Mouse (Mus musculus) heart, embryonic 11.5 days (tissue): ENCODE results near the gene Gab2. TPM values are rescaled to one million over a fixed set of nuclear protein-coding genes. Genes with fewer than 3 reads are reported as not detected.
A peak's percentile ranks its signal among the peaks of the same experiment; 100 is the strongest.

Experiments
- ATAC-seq: fragments of 200-750 bp; cut with Nextera tagmentation; replicated peaks from 2 replicates; pipeline ENCODE4 v1.8.0; 2017; ENCODE audit warnings: moderate library complexity; ENCODE audit not compliant: insufficient number of reproducible peaks, low FRiP score, low TSS enrichment
- H3K27ac ChIP-seq: fragments of 300-500 bp; sonication (generic); 2 replicates; pipeline ENCODE4 v1.5.1; 2014; ENCODE audit warnings: mild to moderate bottlenecking, low read depth, low read length
- H3K27me3 ChIP-seq: fragments of 300-500 bp; sonication (generic); 2 replicates; pipeline ENCODE4 v1.6.1; 2014; ENCODE audit warnings: mild to moderate bottlenecking, low read length, mixed read lengths; ENCODE audit not compliant: control insufficient read depth, insufficient read depth
- H3K36me3 ChIP-seq: fragments of 300-500 bp; sonication (generic); 2 replicates; pipeline ENCODE4 v1.6.1; 2014; ENCODE audit warnings: mild to moderate bottlenecking, low read length, moderate library complexity, mixed read lengths; ENCODE audit not compliant: control insufficient read depth, insufficient read depth
- H3K4me1 ChIP-seq: fragments of 300-500 bp; sonication (generic); 2 replicates; pipeline ENCODE4 v1.6.1; 2014; ENCODE audit warnings: low read length; ENCODE audit not compliant: control insufficient read depth, insufficient read depth
- H3K4me2 ChIP-seq: fragments of 300-500 bp; sonication (generic); 2 replicates; pipeline ENCODE4 v1.6.1; 2014; ENCODE audit warnings: mild to moderate bottlenecking, moderate library complexity
- H3K4me3 ChIP-seq: fragments of 300-500 bp; sonication (generic); 2 replicates; pipeline ENCODE4 v1.5.1; 2014; ENCODE audit warnings: low read depth, low read length
- H3K9ac ChIP-seq: fragments of 300-500 bp; sonication (generic); 2 replicates; pipeline ENCODE4 v1.6.1; 2014; ENCODE audit warnings: mild to moderate bottlenecking, low read depth, low read length, moderate library complexity
- H3K9me3 ChIP-seq: fragments of 300-500 bp; sonication (generic); replicated peaks from 2 replicates; pipeline ENCODE4 v1.6.1; 2016; ENCODE audit warnings: low read length; ENCODE audit not compliant: control insufficient read depth
- WGBS: fragments of 180-500 bp; shearing (Covaris S2); extraction: QIAGEN DNeasy Blood & Tissue Kit; methylation state at CpG from one replicate; pipeline ENCODE4 v1.1.7; 2014; ENCODE audit not compliant: insufficient replicate concordance; 5-methylcytosine and 5-hydroxymethylcytosine counted together
- polyA plus RNA-seq: library from polyadenylated mRNA; unstranded; fragments of >200 nt; fragmentation: Nextera tagmentation; extraction: Ambion mirVana; gene quantifications from 2 replicates; pipeline ENCODE4 v1.2.1, GENCODE M21; 2014

Gene Gab2
- polyA plus RNA-seq, 1 experiment from 2014 or later = 5.7 TPM

- no peak overlapping the region for H3K4me2 ChIP-seq
- peaks cover 2% of the 10 kb centered on the region; the same call in 1 of the 2 replicates for H3K4me1 ChIP-seq
- H3K4me3 ChIP-seq = no peak overlapping the region
- H3K36me3 ChIP-seq = peaks cover 3% of the 10 kb centered on the region
- ATAC-seq = no peak
- 83% methylated on average over 5 of the region's 5 CpGs for WGBS
- H3K9me3 ChIP-seq = no peaks in the 10 kb centered on the region
- H3K9ac ChIP-seq = no peak overlapping the region
- no peaks in the 10 kb centered on the region for H3K27me3 ChIP-seq
- no peak overlapping the region for H3K27ac ChIP-seq
Measured at GRCm38 (mm10) chr7:97348836-97349235, 267.4 kb downstream of the Gab2 start.

GRCm38 (mm10) chr7:97349438-97349837 is 268.1 kb downstream of the Gab2 start:
- WGBS = 81% methylated on average over 6 of the region's 6 CpGs
- Histone ChIP-seq H3K9ac (no peak overlapping the region), H3K9me3 (no peaks in the 10 kb centered on the region), H3K27me3 (no peaks in the 10 kb centered on the region), H3K36me3 (peaks cover 3% of the 10 kb centered on the region), H3K4me1 (peaks cover 2% of the 10 kb centered on the region; the same call in 1 of the 2 replicates), H3K27ac (no peak overlapping the region), H3K4me2 (no peak overlapping the region), H3K4me3 (no peak overlapping the region)
- no peak for ATAC-seq

GRCm38 (mm10) chr7:97350891-97351290 is 269.5 kb downstream of the Gab2 start:
- Histone ChIP-seq H3K4me3 (no peak overlapping the region), H3K27me3 (no peaks in the 10 kb centered on the region), H3K4me2 (no peak overlapping the region), H3K27ac (no peak overlapping the region), H3K4me1 (peaks cover 8% of the 10 kb centered on the region; the same call in 1 of the 2 replicates), H3K9ac (no peak overlapping the region), H3K9me3 (no peaks in the 10 kb centered on the region), H3K36me3 (peaks cover 3% of the 10 kb centered on the region)
- 81% methylated on average over 5 of the region's 5 CpGs for WGBS
- no peak for ATAC-seq

- WGBS = 79% methylated on average over 11 of the region's 11 CpGs
- H3K36me3 ChIP-seq = peaks cover 3% of the 10 kb centered on the region
Measured at GRCm38 (mm10) chr7:97351792-97352513, 270.6 kb downstream of the Gab2 start.

GRCm38 (mm10) chr7:97353356-97353755 is 272.0 kb downstream of the Gab2 start:
- no peak for ATAC-seq
- Histone ChIP-seq H3K9ac (no peak overlapping the region), H3K4me2 (no peak overlapping the region), H3K4me1 (peaks cover 8% of the 10 kb centered on the region; the same call in 1 of the 2 replicates), H3K27ac (no peak overlapping the region), H3K9me3 (no peaks in the 10 kb centered on the region), H3K4me3 (no peak overlapping the region), H3K36me3 (no peaks in the 10 kb centered on the region; the same call in 1 of the 2 replicates), H3K27me3 (no peaks in the 10 kb centered on the region)
- 85% methylated on average over 6 of the region's 6 CpGs for WGBS

More at GRCm38 (mm10) chr7:97351792-97352513, 270.6 kb downstream of the Gab2 start:
- H3K4me1 ChIP-seq = peaks cover 8% of the 10 kb centered on the region; the same call in 1 of the 2 replicates
- no peak overlapping the region for H3K4me2 ChIP-seq
- ATAC-seq = no peak
- H3K27me3 ChIP-seq = no peaks in the 10 kb centered on the region
- H3K27ac ChIP-seq = no peak overlapping the region
- H3K4me3 ChIP-seq = no peak overlapping the region
- H3K9ac ChIP-seq = no peak overlapping the region
- no peaks in the 10 kb centered on the region for H3K9me3 ChIP-seq

- Histone ChIP-seq H3K9me3 (no peaks in the 10 kb centered on the region), H3K4me1 (peaks cover 8% of the 10 kb centered on the region; the same call in 1 of the 2 replicates), H3K27me3 (no peaks in the 10 kb centered on the region), H3K4me2 (peak overlapping the region; percentile 38), H3K27ac (peak overlapping the region; percentile 46; the same call in 1 of the 2 replicates), H3K4me3 (no peak overlapping the region), H3K9ac (no peak overlapping the region), H3K36me3 (no peaks in the 10 kb centered on the region)
- ATAC-seq = no peak
- WGBS = 25% methylated on average over 13 of the region's 13 CpGs
Measured at GRCm38 (mm10) chr7:97355068-97355841, 273.9 kb downstream of the Gab2 start.

- Histone ChIP-seq H3K9ac (no peak overlapping the region), H3K27ac (no peak overlapping the region), H3K27me3 (no peaks in the 10 kb centered on the region), H3K4me3 (no peak overlapping the region), H3K4me2 (no peak overlapping the region), H3K9me3 (no peaks in the 10 kb centered on the region), H3K36me3 (no peaks in the 10 kb centered on the region), H3K4me1 (peaks cover 8% of the 10 kb centered on the region; the same call in 1 of the 2 replicates)
- whole genome bisulfite sequencing = 72% methylated on average over 5 of the region's 5 CpGs
- no peak for ATAC-seq
Measured at GRCm38 (mm10) chr7:97356253-97356652, 274.9 kb downstream of the Gab2 start.

GRCm38 (mm10) chr7:97356875-97357276 is 275.5 kb downstream of the Gab2 start:
- no peaks in the 10 kb centered on the region for H3K27me3 ChIP-seq
- peaks cover 8% of the 10 kb centered on the region; the same call in 1 of the 2 replicates for H3K4me1 ChIP-seq
- H3K4me3 ChIP-seq = no peak overlapping the region
- WGBS = 76% methylated on average over 5 of the region's 5 CpGs
- no peak overlapping the region for H3K4me2 ChIP-seq
- H3K36me3 ChIP-seq = no peaks in the 10 kb centered on the region
- H3K9ac ChIP-seq = no peak overlapping the region
- no peaks in the 10 kb centered on the region for H3K9me3 ChIP-seq
- no peak for ATAC-seq
- H3K27ac ChIP-seq = no peak overlapping the region
